Mouse (Mus musculus) brain, adult 2 months (tissue): Measurements from ENCODE around the gene Ints13.

Experiments used
- DNase-seq: peaks from one replicate; pipeline ENCODE4 v3.0.0; 2011; ENCODE audit warnings: low read depth, low spot score

The Ints13 gene

GRCm38 (mm10) chr6:146500206-146500605 lies 77.4 kb downstream of the Ints13 start:
- DNase-seq: no peak
